Mouse (Mus musculus): ENCODE measurements around the gene Spsb2. TPM values are rescaled to one million over a fixed set of nuclear protein-coding genes. Genes with fewer than 3 reads are reported as not detected.
"Not testable (repeated sequence)": the region's sequence is repeated elsewhere in the genome, so short reads cannot be mapped to it uniquely, and the experiment has no call there.

The Spsb2 gene
- polyA plus RNA-seq, 1 experiment from 2014 or later, result 8.7 TPM

DNA sequence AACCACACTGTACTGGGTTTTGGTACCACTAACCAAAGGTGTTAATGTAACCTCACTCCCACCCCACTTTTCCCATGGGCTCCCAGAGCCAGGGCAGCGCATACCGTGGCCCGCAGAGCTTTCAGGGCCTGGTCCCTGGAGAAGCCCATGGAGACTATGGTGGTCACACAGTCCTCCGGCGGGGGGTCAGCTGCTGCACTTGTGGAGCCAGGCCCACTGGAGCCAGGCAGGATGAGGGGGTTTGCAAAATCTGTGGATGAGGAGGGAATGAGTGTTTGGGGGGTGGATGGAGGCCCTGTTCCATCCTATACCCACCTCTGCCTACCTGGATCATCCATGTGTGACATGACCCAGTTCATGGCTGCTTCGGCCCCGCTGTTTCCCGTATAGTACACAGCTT lies 9.1 kb downstream of the Spsb2 start:
- no peak overlapping the region for H3K27ac ChIP-seq (ENCODE audit: low read depth, low read length)
- H3K36me3 ChIP-seq (ENCODE audit: control insufficient read depth, insufficient read depth, low read length), result peaks cover 68% of the 10 kb centered on the region
- H3K4me3 ChIP-seq (ENCODE audit: low read length), result no peak overlapping the region
- no peaks in the 10 kb centered on the region for H3K9me3 ChIP-seq (ENCODE audit: control insufficient read depth, low read length)
- ATAC-seq (ENCODE audit: low FRiP score, low TSS enrichment), result no peak
- no peak overlapping the region for H3K4me2 ChIP-seq (replicated peaks; ENCODE audit: low read depth, low read length)
- 97% methylated on average over 8 of the region's 8 CpGs for WGBS
- no peak overlapping the region for H3K9ac ChIP-seq (ENCODE audit: low read depth, low read length)
- no peaks in the 10 kb centered on the region for H3K27me3 ChIP-seq (ENCODE audit: control insufficient read depth, insufficient read depth, low read length)
- peaks cover 6% of the 10 kb centered on the region; the same call in 1 of the 2 replicates for H3K4me1 ChIP-seq (ENCODE audit: control insufficient read depth, insufficient read depth, low read length)

- Histone ChIP-seq H3K9me3 (ENCODE audit: control insufficient read depth, low read length) (no peaks in the 10 kb centered on the region), H3K27ac (ENCODE audit: low read depth, low read length) (no peak overlapping the region), H3K4me2 (replicated peaks; ENCODE audit: low read depth, low read length) (no peak overlapping the region), H3K27me3 (ENCODE audit: control insufficient read depth, insufficient read depth, low read length) (no peaks in the 10 kb centered on the region), H3K4me3 (ENCODE audit: low read length) (no peak overlapping the region), H3K36me3 (ENCODE audit: control insufficient read depth, insufficient read depth, low read length) (peaks cover 72% of the 10 kb centered on the region), H3K9ac (ENCODE audit: low read depth, low read length) (no peak overlapping the region), H3K4me1 (ENCODE audit: control insufficient read depth, insufficient read depth, low read length) (peaks cover 6% of the 10 kb centered on the region; the same call in 1 of the 2 replicates)
- 90% methylated on average over 8 of the region's 8 CpGs for WGBS
- no peak for ATAC-seq (ENCODE audit: low FRiP score, low TSS enrichment)
Measured at GRCm38 (mm10) chr6:124817971-124818370, 9.5 kb downstream of the Spsb2 start.

DNA sequence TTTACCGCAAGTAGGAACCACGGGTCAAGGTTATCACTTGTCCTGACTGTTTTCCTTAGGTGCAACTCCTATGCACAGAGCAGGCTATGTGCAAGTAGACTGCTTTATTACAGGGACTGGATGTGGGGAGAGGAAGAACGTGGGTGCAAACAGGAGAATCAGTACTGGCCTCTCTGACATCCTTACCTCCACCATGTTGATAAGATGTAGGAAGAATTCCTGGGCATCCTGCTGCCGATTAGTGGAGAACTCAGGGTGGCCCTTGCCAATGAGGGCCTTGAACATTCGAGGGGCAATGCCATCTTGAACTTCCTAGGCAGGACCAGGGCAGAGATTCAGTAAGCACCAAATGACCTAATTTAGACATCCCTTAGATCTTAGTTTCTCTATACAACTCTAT lies 12.4 kb downstream of the Spsb2 start:
- ATAC-seq (ENCODE audit: low FRiP score, low TSS enrichment), result no peak
- no peak overlapping the region for H3K4me3 ChIP-seq (ENCODE audit: low read length)
- H3K4me1 ChIP-seq (ENCODE audit: control insufficient read depth, insufficient read depth, low read length), result no peaks in the 10 kb centered on the region
- H3K36me3 ChIP-seq (ENCODE audit: control insufficient read depth, insufficient read depth, low read length), result peaks cover 94% of the 10 kb centered on the region
- H3K27me3 ChIP-seq (ENCODE audit: control insufficient read depth, insufficient read depth, low read length), result no peaks in the 10 kb centered on the region
- no peak overlapping the region for H3K4me2 ChIP-seq (replicated peaks; ENCODE audit: low read depth, low read length)
- 93% methylated on average over 5 of the region's 5 CpGs for WGBS
- no peak overlapping the region for H3K27ac ChIP-seq (ENCODE audit: low read depth, low read length)
- H3K9me3 ChIP-seq (ENCODE audit: control insufficient read depth, low read length), result no peaks in the 10 kb centered on the region
- H3K9ac ChIP-seq (ENCODE audit: low read depth, low read length), result no peak overlapping the region

DNA sequence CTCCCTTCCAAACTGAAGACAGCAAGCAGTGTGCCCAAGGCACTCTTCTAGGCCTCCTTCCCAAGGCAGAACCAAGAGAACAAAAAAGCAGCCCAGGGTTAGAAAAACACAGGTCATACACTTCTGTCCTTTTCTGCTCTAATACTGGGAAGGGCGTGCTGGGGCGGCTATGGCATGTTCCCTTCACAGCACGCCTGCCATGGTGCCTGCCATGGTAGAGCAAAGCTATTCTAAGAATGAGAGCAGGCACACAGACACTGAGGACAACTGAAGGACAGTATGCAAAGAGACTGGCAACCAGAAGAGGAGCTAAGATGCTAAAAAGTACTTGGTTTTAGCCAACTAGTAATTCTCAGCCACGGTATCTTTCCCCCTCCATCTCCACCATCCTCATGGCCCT lies 13.6 kb downstream of the Spsb2 start:
- WGBS, result 96% methylated on average over 4 of the region's 4 CpGs
- Histone ChIP-seq H3K4me3 (ENCODE audit: low read length) (no peak overlapping the region), H3K9ac (ENCODE audit: low read depth, low read length) (no peak overlapping the region), H3K36me3 (ENCODE audit: control insufficient read depth, insufficient read depth, low read length) (peaks cover 94% of the 10 kb centered on the region), H3K27me3 (ENCODE audit: control insufficient read depth, insufficient read depth, low read length) (no peaks in the 10 kb centered on the region), H3K4me1 (ENCODE audit: control insufficient read depth, insufficient read depth, low read length) (no peaks in the 10 kb centered on the region), H3K9me3 (ENCODE audit: control insufficient read depth, low read length) (no peaks in the 10 kb centered on the region), H3K27ac (ENCODE audit: low read depth, low read length) (no peak overlapping the region), H3K4me2 (replicated peaks; ENCODE audit: low read depth, low read length) (no peak overlapping the region)
- ATAC-seq (ENCODE audit: low FRiP score, low TSS enrichment), result no peak

- Histone ChIP-seq H3K27ac (ENCODE audit: low read depth, low read length) (no peak overlapping the region; the same call in 1 of the 2 replicates), H3K9me3 (ENCODE audit: control insufficient read depth, low read length) (no peaks in the 10 kb centered on the region), H3K4me3 (ENCODE audit: low read length) (peak overlapping the region; percentile 62), H3K9ac (ENCODE audit: low read depth, low read length) (peak overlapping the region; percentile 61), H3K4me2 (replicated peaks; ENCODE audit: low read depth, low read length) (peak overlapping the region; percentile 80), H3K4me1 (ENCODE audit: control insufficient read depth, insufficient read depth, low read length) (peaks cover 11% of the 10 kb centered on the region), H3K36me3 (ENCODE audit: control insufficient read depth, insufficient read depth, low read length) (peaks cover 50% of the 10 kb centered on the region), H3K27me3 (ENCODE audit: control insufficient read depth, insufficient read depth, low read length) (no peaks in the 10 kb centered on the region)
- ATAC-seq (ENCODE audit: low FRiP score, low TSS enrichment), result no peak
- 22% methylated on average over 10 of the region's 10 CpGs for WGBS
Measured at GRCm38 (mm10) chr6:124828101-124828592, 19.7 kb downstream of the Spsb2 start.

GRCm38 (mm10) chr6:124828868-124829798 lies 20.7 kb downstream of the Spsb2 start, which contains the start of the genes Usp5 and Cdca3:
Gene Usp5 (minus strand): TSS chr6:124829484.
Gene Cdca3 (plus strand): TSS chr6:124829547.
- Histone ChIP-seq H3K9me3 (ENCODE audit: control insufficient read depth, low read length) (no peaks in the 10 kb centered on the region), H3K4me3 (ENCODE audit: low read length) (peak within 1 kb of the TSS; percentile 62), H3K27me3 (ENCODE audit: control insufficient read depth, insufficient read depth, low read length) (no peaks in the 10 kb centered on the region), H3K36me3 (ENCODE audit: control insufficient read depth, insufficient read depth, low read length) (peaks cover 49% of the 10 kb centered on the region), H3K4me2 (replicated peaks; ENCODE audit: low read depth, low read length) (peak within 1 kb of the TSS; percentile 87), H3K4me1 (ENCODE audit: control insufficient read depth, insufficient read depth, low read length) (peaks cover 11% of the 10 kb centered on the region), H3K9ac (ENCODE audit: low read depth, low read length) (peak within 1 kb of the TSS; percentile 74), H3K27ac (ENCODE audit: low read depth, low read length) (peak within 1 kb of the TSS; percentile 81)
- WGBS, result under 1% methylated on average over 51 of the region's 55 CpGs
- peak; percentile 94 for ATAC-seq (ENCODE audit: low FRiP score, low TSS enrichment)

GRCm38 (mm10) chr6:124829799-124830700 lies 21.6 kb downstream of the Spsb2 start:
- WGBS, result under 1% methylated on average over 38 of the region's 38 CpGs
- H3K27me3 ChIP-seq (ENCODE audit: control insufficient read depth, insufficient read depth, low read length), result no peaks in the 10 kb centered on the region
- H3K27ac ChIP-seq (ENCODE audit: low read depth, low read length), result peak overlapping the region; percentile 81
- H3K9ac ChIP-seq (ENCODE audit: low read depth, low read length), result peak overlapping the region; percentile 74
- H3K4me1 ChIP-seq (ENCODE audit: control insufficient read depth, insufficient read depth, low read length), result peaks cover 11% of the 10 kb centered on the region
- peak overlapping the region; percentile 62 for H3K4me3 ChIP-seq (ENCODE audit: low read length)
- ATAC-seq (ENCODE audit: low FRiP score, low TSS enrichment), result peak; percentile 86
- H3K36me3 ChIP-seq (ENCODE audit: control insufficient read depth, insufficient read depth, low read length), result peaks cover 45% of the 10 kb centered on the region
- H3K4me2 ChIP-seq (replicated peaks; ENCODE audit: low read depth, low read length), result peak overlapping the region; percentile 87
- no peaks in the 10 kb centered on the region for H3K9me3 ChIP-seq (ENCODE audit: control insufficient read depth, low read length)

GRCm38 (mm10) chr6:124831199-124831598 lies 22.7 kb downstream of the Spsb2 start:
- 91% methylated on average over 4 of the region's 4 CpGs for whole genome bisulfite sequencing
- H3K27me3 ChIP-seq (ENCODE audit: control insufficient read depth, insufficient read depth, low read length); H3K27ac ChIP-seq (ENCODE audit: low read depth, low read length); ATAC-seq (ENCODE audit: low FRiP score, low TSS enrichment); H3K9me3 ChIP-seq (ENCODE audit: control insufficient read depth, low read length): not testable (repeated sequence)
- peak overlapping the region; percentile 87 for H3K4me2 ChIP-seq (replicated peaks; ENCODE audit: low read depth, low read length)
- H3K4me3 ChIP-seq (ENCODE audit: low read length), result peak overlapping the region; percentile 62
- H3K4me1 ChIP-seq (ENCODE audit: control insufficient read depth, insufficient read depth, low read length), result peaks cover 21% of the 10 kb centered on the region
- 0 out of 2 replicates have a peak overlapping the region, but pooled peaks have one; percentile 74 for H3K9ac ChIP-seq (ENCODE audit: low read depth, low read length)
- peaks cover 33% of the 10 kb centered on the region for H3K36me3 ChIP-seq (ENCODE audit: control insufficient read depth, insufficient read depth, low read length)
